9 mouse cellular contexts compared by ENCODE assay signal in genomic region chr2:75661106-75661505, GRCm38 (mm10). TPM values are rescaled to one million over a fixed set of nuclear protein-coding genes. Genes with fewer than 3 reads are reported as not detected.
DNase-seq lines count a peak whose midpoint lies in the region; ATAC-seq and TF ChIP-seq lines count a peak whose summit lies in the region.
"Had no signal": no experiment of that assay in that cellular context is flagged by ENCODE, and none has a peak within 500 bp of the region (broad histone marks: within the 10 kb centered on the region; RNA-seq: fewer than 3 reads in every experiment).

No protein-coding gene starts in this region.

- H3K4me1 ChIP-seq in heart, embryonic 14.5 days (ENCODE audit: control insufficient read depth in 2 of 2, insufficient read depth in 2 of 2, low read length in 2 of 2) = peaks cover 2 to 19% of the 10 kb centered on the region in 2 experiments; a peak in 3 of 4 replicates
- H3K4me1 ChIP-seq in embryonic facial prominence, embryonic 11.5 days (ENCODE audit: control insufficient read depth, insufficient read depth, low read length) = peaks cover 2% of the 10 kb centered on the region
- H3K4me1 ChIP-seq in hindbrain, postnatal 0 days (ENCODE audit: insufficient read depth, low read length) = 0 out of 2 replicates have a peak, but pooled peaks cover 10% of the 10 kb centered on the region
- H3K4me1 ChIP-seq in midbrain, embryonic 14.5 days (ENCODE audit: control insufficient read depth, insufficient read depth, low read length) = peaks cover 19% of the 10 kb centered on the region

- H3K27me3 ChIP-seq in heart, embryonic 14.5 days (ENCODE audit: control insufficient read depth, insufficient read depth, low read length) = no peaks in the 10 kb centered on the region
- H3K27me3 ChIP-seq in embryonic facial prominence, embryonic 11.5 days (ENCODE audit: control insufficient read depth, insufficient read depth, low read length) = no peaks in the 10 kb centered on the region
- no peaks in the 10 kb centered on the region for H3K27me3 ChIP-seq in hindbrain, postnatal 0 days (ENCODE audit: insufficient read depth, low read length)
- no peaks in the 10 kb centered on the region for H3K27me3 ChIP-seq in midbrain, embryonic 14.5 days (ENCODE audit: control insufficient read depth, insufficient read depth, low read length)

- no peak for TF ChIP-seq CTCF in hindbrain, postnatal 0 days (IDR thresholded peaks at IDR 0.05; ENCODE audit: low read depth)

- H3K9me3 ChIP-seq in heart, embryonic 14.5 days (ENCODE audit: control insufficient read depth, low read length) = no peaks in the 10 kb centered on the region
- no peaks in the 10 kb centered on the region for H3K9me3 ChIP-seq in embryonic facial prominence, embryonic 11.5 days (replicated peaks; ENCODE audit: control insufficient read depth, low read length)
- H3K9me3 ChIP-seq in hindbrain, postnatal 0 days (ENCODE audit: low read length) = no peaks in the 10 kb centered on the region
- H3K9me3 ChIP-seq in midbrain, embryonic 14.5 days (ENCODE audit: control insufficient read depth, low read length) = no peaks in the 10 kb centered on the region

- H3K9ac ChIP-seq in heart, embryonic 14.5 days (ENCODE audit: low read length) = peak overlapping the region; percentile 99
- peak overlapping the region; percentile 100 for H3K9ac ChIP-seq in embryonic facial prominence, embryonic 11.5 days (replicated peaks; ENCODE audit: low read length)
- H3K9ac ChIP-seq in hindbrain, postnatal 0 days (replicated peaks; ENCODE audit: low read length) = peak overlapping the region; percentile 98
- H3K9ac ChIP-seq in midbrain, embryonic 14.5 days (replicated peaks; ENCODE audit: low read length) = peak overlapping the region; percentile 96

- peak overlapping the region in 1 of 2 experiments; percentile 81; a peak in 2 of 4 replicates for H3K4me3 ChIP-seq in heart, embryonic 14.5 days (ENCODE audit: control insufficient read depth in 1 of 2, insufficient read depth in 1 of 2, low read depth in 1 of 2, low read length in 2 of 2)
- H3K4me3 ChIP-seq in embryonic facial prominence, embryonic 11.5 days (ENCODE audit: low read depth, low read length) = peak overlapping the region; percentile 97
- peak overlapping the region; percentile 90 for H3K4me3 ChIP-seq in hindbrain, postnatal 0 days (ENCODE audit: low read length)
- H3K4me3 ChIP-seq in midbrain, embryonic 14.5 days (replicated peaks; ENCODE audit: low read depth, low read length) = peak overlapping the region; percentile 88

- H3K4me2 ChIP-seq in heart, embryonic 14.5 days (ENCODE audit: low read length) = peak overlapping the region; percentile 94
- peak overlapping the region; percentile 79 for H3K4me2 ChIP-seq in embryonic facial prominence, embryonic 11.5 days (ENCODE audit: low read depth, low read length)
- H3K4me2 ChIP-seq in hindbrain, postnatal 0 days (ENCODE audit: low read depth, low read length) = peak overlapping the region; percentile 82
- H3K4me2 ChIP-seq in midbrain, embryonic 14.5 days (ENCODE audit: low read length) = peak overlapping the region; percentile 67

- no peak for ATAC-seq in heart, embryonic 14.5 days (ENCODE audit: insufficient number of reproducible peaks, insufficient read depth, low FRiP score, low read depth)
- ATAC-seq in embryonic facial prominence, embryonic 11.5 days (replicated peaks; ENCODE audit: insufficient number of reproducible peaks, low FRiP score, low TSS enrichment, low read depth) = no peak
- ATAC-seq in hindbrain, postnatal 0 days = no peak
- ATAC-seq in midbrain, embryonic 14.5 days (ENCODE audit: low FRiP score, low TSS enrichment) = no peak

- no peak for DNase-seq in heart, adult 9 months (ENCODE audit: low spot score in 2 of 2)
- no peak for DNase-seq in embryonic facial prominence, embryonic 11.5 days (ENCODE audit: low spot score)
- no peak for DNase-seq in hindbrain, postnatal 0 days (ENCODE audit: low spot score)
- no peak for DNase-seq in midbrain, embryonic 14.5 days
- DNase-seq in right cerebral cortex, adult 18-20 months = no peak
- DNase-seq in layer of hippocampus, postnatal 14 days (ENCODE audit: low spot score in 2 of 2) = no peak
- DNase-seq in spleen, postnatal 36 days (ENCODE audit: low spot score in 2 of 2) = no peak
- DNase-seq: thymus, postnatal 14 days had no signal

- H3K27ac ChIP-seq in heart, embryonic 14.5 days (replicated peaks in 1 of 2; ENCODE audit: control insufficient read depth in 1 of 2, insufficient read depth in 1 of 2, low read depth in 2 of 2, low read length in 2 of 2) = peak overlapping the region in 1 of 2 experiments; percentile 99; a peak in 1 of 4 replicates
- H3K27ac ChIP-seq in embryonic facial prominence, embryonic 11.5 days (replicated peaks; ENCODE audit: low read depth, low read length) = no peak overlapping the region
- H3K27ac ChIP-seq in hindbrain, postnatal 0 days = no peak overlapping the region
- no peak overlapping the region for H3K27ac ChIP-seq in midbrain, embryonic 14.5 days (replicated peaks; ENCODE audit: low read depth, low read length)

- WGBS in heart, embryonic 14.5 days = 17% methylated on average over 2 of the region's 2 CpGs
- 35% methylated on average over 2 of the region's 2 CpGs for WGBS in embryonic facial prominence, embryonic 11.5 days
- WGBS in hindbrain, postnatal 0 days = 27% methylated on average over 2 of the region's 2 CpGs
- WGBS in midbrain, embryonic 14.5 days = 35% methylated on average over 2 of the region's 2 CpGs

- H3K36me3 ChIP-seq in heart, embryonic 14.5 days (ENCODE audit: control insufficient read depth, insufficient read depth, low read length) = peaks cover 44% of the 10 kb centered on the region
- peaks cover 10% of the 10 kb centered on the region for H3K36me3 ChIP-seq in embryonic facial prominence, embryonic 11.5 days (replicated peaks; ENCODE audit: control insufficient read depth, insufficient read depth, low read depth, low read length)
- H3K36me3 ChIP-seq in hindbrain, postnatal 0 days (ENCODE audit: insufficient read depth, low read length) = peaks cover 18% of the 10 kb centered on the region
- H3K36me3 ChIP-seq in midbrain, embryonic 14.5 days (ENCODE audit: control insufficient read depth, insufficient read depth, low read length) = peaks cover 32% of the 10 kb centered on the region

RNA-seq across cellular contexts. Expression of gene Hnrnpa3, which starts 2.0 kb away (rescaled TPM):
- 121 and 134 TPM in 2 replicates for polyA plus RNA-seq in heart, embryonic 14.5 days (2014; fragmentation: Nextera tagmentation; extraction: Ambion mirVana)
- polyA plus RNA-seq in embryonic facial prominence, embryonic 11.5 days (2014; fragmentation: Nextera tagmentation; extraction: Ambion mirVana) = 335 and 356 TPM in 2 replicates
- total RNA-seq in hindbrain, postnatal 0 days (2014; rRNA removed) = 64.9 and 67.8 TPM in 2 replicates
- polyA plus RNA-seq in hindbrain, postnatal 0 days (2015; fragmentation: Nextera tagmentation; extraction: Ambion mirVana) = 131 and 137 TPM in 2 replicates
- polyA plus RNA-seq in midbrain, embryonic 14.5 days (2014; fragmentation: Nextera tagmentation; extraction: Ambion mirVana) = 163 and 176 TPM in 2 replicates
- 100 to 1,000 TPM; 316 to 327 TPM for total RNA-seq in layer of hippocampus, postnatal 14 days (2021)

RNA-seq across cellular contexts. Expression of gene Nfe2l2, which starts 43.3 kb away (rescaled TPM):
- 52.5 and 55.3 TPM in 2 replicates for polyA plus RNA-seq in heart, embryonic 14.5 days (2014; fragmentation: Nextera tagmentation; extraction: Ambion mirVana)
- polyA plus RNA-seq in embryonic facial prominence, embryonic 11.5 days (2014; fragmentation: Nextera tagmentation; extraction: Ambion mirVana) = 49.1 and 49.8 TPM in 2 replicates
- total RNA-seq in hindbrain, postnatal 0 days (2014; rRNA removed) = 7.4 and 11.6 TPM in 2 replicates
- 16.3 and 17.0 TPM in 2 replicates for polyA plus RNA-seq in hindbrain, postnatal 0 days (2015; fragmentation: Nextera tagmentation; extraction: Ambion mirVana)
- 5.8 and 11.4 TPM in 2 replicates for polyA plus RNA-seq in midbrain, embryonic 14.5 days (2014; fragmentation: Nextera tagmentation; extraction: Ambion mirVana)
- total RNA-seq in layer of hippocampus, postnatal 14 days (2021) = 10 to 100 TPM; 12.0 to 14.0 TPM
